In the genomic region with DNA sequence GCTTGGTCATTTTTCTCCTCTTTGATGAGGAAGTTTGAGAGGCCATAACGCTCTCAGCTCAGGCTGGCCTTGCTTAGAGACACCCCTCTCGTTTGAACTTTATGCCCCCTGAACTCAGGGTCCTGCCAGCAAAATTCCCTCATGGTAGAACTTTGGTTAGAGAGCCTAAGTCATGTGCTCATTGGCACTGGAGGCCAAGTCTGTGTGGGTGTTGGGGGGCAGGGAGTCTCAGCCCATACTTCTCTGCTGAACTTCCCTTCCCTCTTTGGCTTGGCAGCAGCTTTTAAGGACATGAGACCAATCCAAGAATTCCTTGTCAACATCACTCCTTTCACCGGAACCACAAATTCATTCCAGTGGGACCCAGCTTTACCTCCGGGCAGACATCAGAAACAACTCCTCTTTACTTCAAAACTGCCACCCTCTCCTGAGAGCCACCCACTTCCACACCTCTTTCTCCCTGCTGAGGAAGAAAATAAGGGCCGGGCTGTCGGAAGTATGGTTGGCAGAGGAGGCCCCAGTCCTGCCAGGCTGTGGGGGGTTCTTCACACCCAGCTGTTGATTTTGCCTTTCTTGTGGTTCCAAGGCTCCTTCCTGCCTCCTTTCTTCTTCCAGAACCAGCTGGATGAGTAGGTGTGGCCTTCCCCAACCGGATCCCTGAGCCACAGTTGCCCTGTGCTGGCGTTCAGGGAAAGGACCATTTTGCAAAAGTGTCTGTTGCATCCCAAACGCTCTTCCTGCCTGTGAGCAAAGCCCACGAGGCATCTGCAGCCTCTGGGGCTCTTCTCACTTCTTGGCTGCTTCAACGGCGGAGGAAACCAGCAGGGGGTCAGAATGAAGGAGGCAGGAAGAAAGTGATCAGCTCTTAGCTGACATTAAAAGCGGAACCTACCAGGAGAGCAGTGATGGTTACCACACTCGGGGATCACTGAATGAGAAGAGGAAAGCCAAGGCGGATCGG, we compare ENCODE assay signal across 10 mouse cellular contexts.
A peak's percentile ranks its signal among the peaks of the same experiment; 100 is the strongest.
DNase-seq lines count a peak whose midpoint lies in the region; ATAC-seq lines count a peak whose summit lies in the region.
"Had no signal": no experiment of that assay in that cellular context is flagged by ENCODE, and none has a peak within 500 bp of the region (broad histone marks: within the 10 kb centered on the region; RNA-seq: fewer than 3 reads in every experiment).

No protein-coding gene starts in this region.

- H3K4me1 ChIP-seq in heart, embryonic 16.5 days (ENCODE audit: control insufficient read depth, insufficient read depth, low read length): peaks cover 7% of the 10 kb centered on the region; the same call in 1 of the 2 replicates
- no peaks in the 10 kb centered on the region for H3K4me1 ChIP-seq in heart, embryonic 12.5 days (replicated peaks)

- no peak for DNase-seq in heart, adult 8-10 months (ENCODE audit: low spot score)
- DNase-seq in spleen, postnatal 36 days (ENCODE audit: low spot score in 2 of 2): peak; percentile 11 to 28
- DNase-seq in spleen, adult 18-20 months: no peak
- DNase-seq in lung, postnatal 4 days: peak; percentile 26 to 32
- peak; percentile 56 for DNase-seq in thymus, postnatal 4 days
- no peak for DNase-seq in gastrocnemius, postnatal 36 days
- DNase-seq: left cerebral cortex, postnatal 4 days; midbrain, embryonic 14.5 days had no signal

- no peaks in the 10 kb centered on the region for H3K36me3 ChIP-seq in heart, embryonic 16.5 days (ENCODE audit: control insufficient read depth, insufficient read depth)
- H3K36me3 ChIP-seq in heart, embryonic 12.5 days: no peaks in the 10 kb centered on the region

- H3K27ac ChIP-seq in heart, embryonic 16.5 days (ENCODE audit: low read length): no peak overlapping the region
- H3K27ac ChIP-seq in heart, embryonic 12.5 days (ENCODE audit: poor library complexity, severe bottlenecking): no peak overlapping the region

- no peaks in the 10 kb centered on the region; the same call in 1 of the 2 replicates for H3K27me3 ChIP-seq in heart, embryonic 16.5 days (ENCODE audit: control insufficient read depth, insufficient read depth, low read length)
- peaks cover 57% of the 10 kb centered on the region for H3K27me3 ChIP-seq in heart, embryonic 12.5 days (replicated peaks)

- H3K4me3 ChIP-seq in heart, embryonic 16.5 days (ENCODE audit: low read length): no peak overlapping the region
- no peak overlapping the region for H3K4me3 ChIP-seq in heart, embryonic 12.5 days

- intact Hi-C loops in gastrocnemius, postnatal 36 days (cut with DNase I): no loop called here

- H3K4me2 ChIP-seq in heart, embryonic 16.5 days (ENCODE audit: low read depth, low read length): peak overlapping the region; percentile 27
- H3K4me2 ChIP-seq in heart, embryonic 12.5 days: no peak overlapping the region

- 37% methylated on average over 16 of the region's 16 CpGs for WGBS in heart, embryonic 16.5 days
- WGBS in heart, embryonic 12.5 days: 44% methylated on average over 16 of the region's 16 CpGs

- peaks cover 3% of the 10 kb centered on the region; the same call in 1 of the 2 replicates for H3K9me3 ChIP-seq in heart, embryonic 16.5 days (replicated peaks; ENCODE audit: control insufficient read depth, low read length)
- H3K9me3 ChIP-seq in heart, embryonic 12.5 days (replicated peaks): peaks cover 3% of the 10 kb centered on the region; the same call in 1 of the 2 replicates

- no peak for ATAC-seq in heart, embryonic 16.5 days (replicated peaks; ENCODE audit: extremely low read depth, insufficient read depth, low FRiP score)
- no peak for ATAC-seq in heart, embryonic 12.5 days (ENCODE audit: insufficient number of reproducible peaks, low FRiP score)

- H3K9ac ChIP-seq in heart, embryonic 16.5 days (ENCODE audit: low read length): no peak overlapping the region
- H3K9ac ChIP-seq in heart, embryonic 12.5 days: no peak overlapping the region

Comparison
In these comparisons a context has a peak if more than half of its experiments do, and no peak if none do; other contexts are left out.
1. DNase-seq: peak in spleen, postnatal 36 days (2 of 2), lung, postnatal 4 days (2 of 2) and thymus, postnatal 4 days (single experiment); none in heart, adult 8-10 months (single experiment), spleen, adult 18-20 months (0 of 2) and gastrocnemius, postnatal 36 days (0 of 2).